Mouse (Mus musculus): ENCODE measurements around the gene Smarcad1. TPM values are rescaled to one million over a fixed set of nuclear protein-coding genes. Genes with fewer than 3 reads are reported as not detected.

The Smarcad1 gene
- polyA plus RNA-seq, 1 experiment from 2014 or later: 124 TPM

DNA sequence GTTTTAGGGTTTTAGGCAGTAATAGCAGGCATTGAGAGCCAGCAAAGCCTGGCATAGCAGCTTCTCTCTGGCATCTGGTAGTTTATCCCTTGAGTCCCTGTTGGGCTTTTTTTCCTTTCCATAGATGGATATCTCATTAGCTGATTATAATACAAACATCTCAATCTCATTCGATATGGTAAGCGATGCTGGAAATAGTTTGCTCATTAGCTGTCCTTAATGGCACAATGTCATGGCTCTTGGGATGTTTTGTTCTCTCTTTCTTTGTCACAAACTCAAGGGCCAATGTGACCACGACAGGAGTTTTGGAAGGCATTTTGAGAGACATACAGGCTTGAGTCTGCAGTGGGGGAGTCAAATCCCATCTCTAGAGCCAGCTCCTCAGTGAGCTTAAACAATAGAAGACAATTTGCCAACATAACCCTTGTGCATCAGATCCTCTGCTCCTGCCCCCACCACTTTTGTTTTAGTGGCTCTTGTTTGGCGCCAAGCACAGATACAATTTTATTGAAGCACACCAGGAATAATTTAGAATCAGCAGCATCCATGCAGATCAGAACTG lies 117.1 kb downstream of the Smarcad1 start:
- H3K4me3 ChIP-seq: no peak overlapping the region
- no peak for DNase-seq (ENCODE audit: extremely low spot score, low spot score)
- no peaks in the 10 kb centered on the region for H3K27me3 ChIP-seq (ENCODE audit: poor library complexity, severe bottlenecking)
- WGBS: 76% methylated on average over 4 of the region's 4 CpGs
- peaks cover 5% of the 10 kb centered on the region; the same call in 1 of the 2 replicates for H3K4me1 ChIP-seq
- H3K36me3 ChIP-seq (replicated peaks): no peaks in the 10 kb centered on the region
- H3K27ac ChIP-seq: no peak overlapping the region
- H3K9me3 ChIP-seq: no peaks in the 10 kb centered on the region

DNA sequence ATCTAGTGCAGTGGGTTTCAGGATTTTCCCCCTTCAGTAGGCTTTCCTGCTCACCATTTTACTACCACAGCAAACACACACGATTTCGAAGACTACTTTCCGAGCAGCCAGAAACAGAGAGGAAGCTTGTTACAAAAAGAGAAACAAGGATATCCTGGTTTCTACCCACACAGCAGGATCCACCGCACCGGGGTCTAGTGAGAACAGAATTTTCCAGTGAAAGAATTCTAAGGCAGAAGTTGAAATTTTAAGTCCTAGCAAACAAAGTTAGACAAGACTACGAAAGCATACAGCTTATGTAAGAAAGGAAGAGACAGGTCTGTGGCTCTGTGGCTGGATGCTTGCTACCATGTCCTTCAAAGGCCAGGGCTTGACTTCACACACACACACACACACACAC lies 121.8 kb downstream of the Smarcad1 start:
- Histone ChIP-seq H3K4me3 (no peak overlapping the region), H3K27me3 (ENCODE audit: poor library complexity, severe bottlenecking) (no peaks in the 10 kb centered on the region)

DNA sequence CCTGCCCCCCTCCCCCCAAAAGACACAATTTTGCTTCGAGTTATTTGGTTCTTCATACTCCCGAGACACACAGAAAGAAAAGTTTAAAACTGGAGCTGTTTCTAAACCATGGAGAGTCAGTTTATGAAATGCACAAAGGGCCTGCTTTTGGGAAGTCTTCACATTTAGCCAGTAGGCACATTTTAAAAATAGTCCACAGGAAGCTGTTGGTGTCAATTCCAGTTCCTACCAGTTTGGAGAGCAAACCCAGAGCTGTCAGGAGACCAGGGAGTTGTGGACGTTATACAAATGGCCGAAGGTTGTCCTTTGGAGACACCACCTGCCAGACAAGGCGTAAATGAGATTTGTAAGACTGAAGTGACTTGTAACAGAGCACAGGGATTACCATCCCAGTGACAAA lies 122.6 kb downstream of the Smarcad1 start:
- WGBS: 81% methylated on average over 5 of the region's 5 CpGs
- no peak for DNase-seq (ENCODE audit: extremely low spot score, low spot score)
- H3K4me3 ChIP-seq: no peak overlapping the region
- no peaks in the 10 kb centered on the region for H3K9me3 ChIP-seq
- H3K27me3 ChIP-seq (ENCODE audit: poor library complexity, severe bottlenecking): no peaks in the 10 kb centered on the region
- no peaks in the 10 kb centered on the region for H3K4me1 ChIP-seq
- no peak overlapping the region for H3K27ac ChIP-seq
- H3K36me3 ChIP-seq (replicated peaks): no peaks in the 10 kb centered on the region

More for the DNA sequence above, 121.8 kb downstream of the Smarcad1 start:
- Histone ChIP-seq H3K36me3 (replicated peaks) (no peaks in the 10 kb centered on the region), H3K9me3 (no peaks in the 10 kb centered on the region), H3K27ac (no peak overlapping the region), H3K4me1 (peaks cover 5% of the 10 kb centered on the region; the same call in 1 of the 2 replicates)
- WGBS: 86% methylated on average over 6 of the region's 6 CpGs
- no peak for DNase-seq (ENCODE audit: extremely low spot score, low spot score)

Other genes starting within 250 kb of the Smarcad1 start
- 2.4 and 4.0 TPM in 2 replicates for gene Hpgds, start 102.3 kb downstream of the Smarcad1 start, polyA plus RNA-seq (2016; fragmentation: Nextera tagmentation; extraction: Ambion mirVana)

All from forebrain, embryonic 10.5 days (tissue).